Mouse (Mus musculus) forebrain, embryonic 15.5 days (tissue): ENCODE data around the gene Kdm6a. TPM values are rescaled to one million over a fixed set of nuclear protein-coding genes. Genes with fewer than 3 reads are reported as not detected.

Experiments
- ATAC-seq: fragments of 200-750 bp; cut with Nextera tagmentation; replicated peaks from 2 replicates; pipeline ENCODE4 v1.8.0; 2017; ENCODE audit warnings: mild to moderate bottlenecking, moderate TSS enrichment, moderate library complexity
- H3K27ac ChIP-seq: fragments of 300-500 bp; sonication (generic); replicated peaks from 2 replicates; pipeline ENCODE4 v1.5.1; 2015; ENCODE audit warnings: mild to moderate bottlenecking, inconsistent platforms
- H3K27me3 ChIP-seq: fragments of 300-500 bp; sonication (generic); 2 replicates; pipeline ENCODE4 v1.6.1; 2015; ENCODE audit warnings: inconsistent platforms
- H3K36me3 ChIP-seq: fragments of 300-500 bp; sonication (generic); 2 replicates; pipeline ENCODE4 v1.6.1; 2015; ENCODE audit warnings: mild to moderate bottlenecking, inconsistent platforms
- H3K4me1 ChIP-seq: fragments of 300-500 bp; sonication (generic); 2 replicates; pipeline ENCODE4 v1.6.1; 2015; ENCODE audit warnings: inconsistent platforms
- H3K4me2 ChIP-seq: fragments of 300-500 bp; sonication (generic); replicated peaks from 2 replicates; pipeline ENCODE4 v1.6.1; 2015; ENCODE audit warnings: mild to moderate bottlenecking, inconsistent platforms
- H3K4me3 ChIP-seq: fragments of 300-500 bp; sonication (generic); 2 replicates; pipeline ENCODE4 v1.5.1; 2015; ENCODE audit warnings: mild to moderate bottlenecking, inconsistent platforms
- H3K9ac ChIP-seq: fragments of 300-500 bp; sonication (generic); replicated peaks from 2 replicates; pipeline ENCODE4 v1.6.1; 2015; ENCODE audit warnings: mild to moderate bottlenecking, inconsistent platforms
- H3K9me3 ChIP-seq: fragments of 300-500 bp; sonication (generic); 2 replicates; pipeline ENCODE4 v1.6.1; 2016; ENCODE audit warnings: inconsistent platforms
- WGBS: fragments of 180-500 bp; shearing (Covaris S2); methylation state at CpG from one replicate; pipeline ENCODE4 v1.1.7; 2015; ENCODE audit warnings: mixed read lengths; 5-methylcytosine and 5-hydroxymethylcytosine counted together
- polyA plus RNA-seq: library from polyadenylated mRNA; unstranded; fragments of >200 nt; fragmentation: Nextera tagmentation; extraction: Ambion mirVana; gene quantifications from 2 replicates; pipeline ENCODE4 v1.2.1, GENCODE M21; 2015

Kdm6a gene
- polyA plus RNA-seq, 1 experiment from 2014 or later = 20.5 TPM

DNA sequence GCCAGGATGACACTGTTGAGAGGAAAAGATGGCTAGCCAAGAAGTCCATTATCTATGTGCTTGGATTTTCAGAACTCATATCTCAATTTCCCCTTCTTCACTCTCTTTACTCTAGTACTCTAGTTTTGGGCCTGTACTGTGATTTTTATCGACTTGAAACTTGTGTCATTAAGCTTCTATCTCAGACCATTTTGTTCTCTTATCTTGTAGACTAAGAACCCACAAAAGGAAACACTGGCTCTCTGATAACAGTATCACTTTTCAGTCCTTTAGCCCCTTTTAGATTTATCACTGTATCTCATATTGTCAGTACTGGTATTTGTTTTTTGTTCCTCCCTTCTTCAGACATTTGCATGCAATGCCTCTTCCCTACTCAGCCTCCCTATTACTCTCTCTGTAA, 17.1 kb downstream of the Kdm6a start:
- Histone ChIP-seq H3K36me3 (no peaks in the 10 kb centered on the region), H3K4me3 (no peak overlapping the region), H3K4me1 (no peaks in the 10 kb centered on the region), H3K27me3 (no peaks in the 10 kb centered on the region), H3K9me3 (no peaks in the 10 kb centered on the region), H3K9ac (no peak overlapping the region), H3K27ac (no peak overlapping the region), H3K4me2 (no peak overlapping the region)
- WGBS = 85% methylated on average over 1 of the region's 1 CpGs
- no peak for ATAC-seq

DNA sequence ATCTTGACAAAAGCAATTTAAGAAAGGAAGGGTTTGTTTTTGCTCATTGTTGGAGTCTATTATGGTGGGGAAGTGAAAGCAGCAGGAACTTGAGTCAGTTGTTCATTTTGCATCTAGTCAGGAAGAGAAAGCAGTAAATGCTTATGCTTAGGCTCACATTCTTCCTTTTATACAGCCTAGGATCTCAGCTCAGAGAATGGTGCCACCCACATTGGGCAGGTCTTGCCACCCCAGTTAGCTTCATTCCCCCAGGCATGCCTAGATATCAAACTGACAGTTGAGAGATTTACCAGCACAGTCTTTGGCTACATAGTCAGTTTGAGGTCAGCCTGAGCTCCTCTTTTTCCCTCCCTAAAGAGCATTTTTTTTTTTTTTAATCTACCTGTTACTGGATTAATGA, 24.8 kb downstream of the Kdm6a start:
- Histone ChIP-seq H3K27me3 (no peaks in the 10 kb centered on the region), H3K27ac (no peak overlapping the region), H3K4me1 (no peaks in the 10 kb centered on the region), H3K9me3 (no peaks in the 10 kb centered on the region), H3K4me3 (no peak overlapping the region), H3K9ac (no peak overlapping the region), H3K4me2 (no peak overlapping the region), H3K36me3 (no peaks in the 10 kb centered on the region)
- no peak for ATAC-seq

GRCm38 (mm10) chrX:18188293-18188692, 25.9 kb downstream of the Kdm6a start:
- H3K4me1 ChIP-seq = no peaks in the 10 kb centered on the region
- H3K9me3 ChIP-seq = no peaks in the 10 kb centered on the region
- no peaks in the 10 kb centered on the region for H3K27me3 ChIP-seq
- H3K4me2 ChIP-seq = no peak overlapping the region
- H3K27ac ChIP-seq = no peak overlapping the region
- 92% methylated on average over 2 of the region's 2 CpGs for WGBS
- no peaks in the 10 kb centered on the region for H3K36me3 ChIP-seq
- no peak for ATAC-seq
- no peak overlapping the region for H3K9ac ChIP-seq
- H3K4me3 ChIP-seq = no peak overlapping the region

- Histone ChIP-seq H3K27ac (no peak overlapping the region), H3K36me3 (peaks cover 7% of the 10 kb centered on the region; the same call in 1 of the 2 replicates), H3K4me2 (no peak overlapping the region), H3K4me1 (no peaks in the 10 kb centered on the region), H3K27me3 (no peaks in the 10 kb centered on the region), H3K9me3 (no peaks in the 10 kb centered on the region), H3K9ac (no peak overlapping the region), H3K4me3 (no peak overlapping the region)
- 74% methylated on average over 1 of the region's 1 CpGs for WGBS
- no peak for ATAC-seq
These were observed 77.2 kb downstream of the Kdm6a start for GRCm38 (mm10) chrX:18239572-18239971.

GRCm38 (mm10) chrX:18250621-18251020, 88.2 kb downstream of the Kdm6a start:
- Histone ChIP-seq H3K9ac (no peak overlapping the region), H3K27ac (no peak overlapping the region), H3K4me1 (no peaks in the 10 kb centered on the region), H3K9me3 (no peaks in the 10 kb centered on the region), H3K4me3 (no peak overlapping the region), H3K4me2 (no peak overlapping the region), H3K36me3 (peaks cover 17% of the 10 kb centered on the region; the same call in 1 of the 2 replicates), H3K27me3 (no peaks in the 10 kb centered on the region)
- 94% methylated on average over 4 of the region's 4 CpGs for WGBS
- ATAC-seq = no peak

DNA sequence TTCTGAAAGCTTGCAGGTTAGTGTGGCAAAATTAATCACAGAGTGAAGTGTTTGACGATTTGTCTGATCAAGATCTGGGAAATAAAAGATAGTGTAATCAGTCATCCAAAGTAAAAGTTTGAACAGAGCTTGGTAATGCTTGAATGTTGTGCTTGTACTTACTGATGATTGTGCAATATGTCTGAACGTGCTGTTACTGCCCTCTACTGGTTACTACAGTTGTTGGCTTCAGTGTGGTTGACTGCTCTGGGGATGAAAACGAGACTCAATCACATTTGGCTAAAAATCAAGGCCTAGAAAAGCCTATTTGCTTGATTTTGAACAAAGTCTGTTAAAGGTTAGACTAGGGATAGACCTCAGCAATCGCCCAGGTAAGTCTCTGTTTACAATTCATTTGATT, 92.4 kb downstream of the Kdm6a start:
- Histone ChIP-seq H3K4me2 (no peak overlapping the region), H3K9me3 (no peaks in the 10 kb centered on the region), H3K4me3 (no peak overlapping the region), H3K9ac (no peak overlapping the region), H3K27ac (no peak overlapping the region), H3K4me1 (no peaks in the 10 kb centered on the region), H3K27me3 (no peaks in the 10 kb centered on the region), H3K36me3 (peaks cover 26% of the 10 kb centered on the region)
- peak; percentile 90 for ATAC-seq
- WGBS = 50% methylated on average over 4 of the region's 4 CpGs

- Histone ChIP-seq H3K4me3 (no peak overlapping the region), H3K27me3 (no peaks in the 10 kb centered on the region), H3K4me2 (no peak overlapping the region), H3K9ac (no peak overlapping the region), H3K27ac (no peak overlapping the region), H3K9me3 (no peaks in the 10 kb centered on the region), H3K4me1 (no peaks in the 10 kb centered on the region), H3K36me3 (peaks cover 14% of the 10 kb centered on the region)
- WGBS = 74% methylated on average over 8 of the region's 8 CpGs
- peak; percentile 37; the same call in 1 of the 2 replicates for ATAC-seq
These were observed 95.9 kb downstream of the Kdm6a start for GRCm38 (mm10) chrX:18258238-18258809.

DNA sequence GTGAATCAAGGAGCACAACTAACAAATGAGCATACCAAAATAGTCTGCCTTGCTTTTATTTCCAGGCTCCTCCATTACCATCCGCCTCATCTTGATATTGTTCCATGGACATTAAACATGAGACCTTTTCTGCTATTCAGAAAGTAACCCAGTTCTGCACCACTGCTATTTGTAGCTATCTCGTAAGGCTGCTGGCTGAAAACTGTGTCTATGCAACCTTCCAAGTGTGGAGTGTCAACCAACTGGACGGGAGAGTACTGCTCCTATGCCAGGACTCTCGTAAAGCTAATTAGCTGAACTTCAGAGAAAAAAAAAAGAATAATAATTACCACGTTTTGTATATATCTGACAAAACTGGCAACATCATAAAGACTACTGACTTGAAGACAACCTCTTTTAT, 116.2 kb downstream of the Kdm6a start:
- 64% methylated on average over 5 of the region's 5 CpGs for WGBS
- no peaks in the 10 kb centered on the region for H3K4me1 ChIP-seq

GRCm38 (mm10) chrX:18280134-18280533, 117.8 kb downstream of the Kdm6a start:
- Histone ChIP-seq H3K4me1 (no peaks in the 10 kb centered on the region), H3K36me3 (no peaks in the 10 kb centered on the region), H3K27ac (no peak overlapping the region), H3K4me2 (no peak overlapping the region), H3K9ac (no peak overlapping the region), H3K27me3 (no peaks in the 10 kb centered on the region), H3K9me3 (no peaks in the 10 kb centered on the region), H3K4me3 (no peak overlapping the region)
- ATAC-seq = no peak

More for the DNA sequence above, 116.2 kb downstream of the Kdm6a start:
- H3K4me2 ChIP-seq = no peak overlapping the region
- H3K27ac ChIP-seq = no peak overlapping the region
- no peak overlapping the region for H3K9ac ChIP-seq
- no peaks in the 10 kb centered on the region for H3K27me3 ChIP-seq
- no peak overlapping the region for H3K4me3 ChIP-seq
- ATAC-seq = no peak
- no peaks in the 10 kb centered on the region for H3K36me3 ChIP-seq
- H3K9me3 ChIP-seq = no peaks in the 10 kb centered on the region

Other genes starting within 250 kb of the Kdm6a start
- gene Dusp21, start 16.7 kb upstream of the Kdm6a start, polyA plus RNA-seq = not detected in 2 replicates